Mouse (Mus musculus) cerebellum, postnatal 25 days (tissue): ENCODE measurements around the gene Pax8.

Experiments
- DNase-seq, 2 experiments: peaks; one replicate each; pipeline ENCODE4 v3.0.0; 2021; ENCODE audit warnings: mixed read lengths in 2 of 2

Gene Pax8

GRCm38 (mm10) chr2:24409166-24409565 is 66.2 kb downstream of the Pax8 start:
- peak; percentile 79 to 82 for DNase-seq

- peak; percentile 78 to 87 for DNase-seq
These were observed 67.5 kb downstream of the Pax8 start for GRCm38 (mm10) chr2:24407701-24408485.

- peak; percentile 73 to 88 for DNase-seq
These were observed 69.9 kb downstream of the Pax8 start for GRCm38 (mm10) chr2:24405345-24406012.

GRCm38 (mm10) chr2:24400711-24401110 is 74.7 kb downstream of the Pax8 start:
- DNase-seq, result no peak

- no peak for DNase-seq
These were observed 78.3 kb downstream of the Pax8 start for GRCm38 (mm10) chr2:24397115-24397514.

- DNase-seq, result no peak
These were observed 82.1 kb downstream of the Pax8 start for GRCm38 (mm10) chr2:24393251-24393650.

GRCm38 (mm10) chr2:24387361-24388283 is 87.8 kb downstream of the Pax8 start:
- DNase-seq, result no peak

- no peak for DNase-seq
These were observed 88.5 kb downstream of the Pax8 start for GRCm38 (mm10) chr2:24386964-24387320.

- DNase-seq, result no peak
These were observed 89.0 kb downstream of the Pax8 start for GRCm38 (mm10) chr2:24386158-24386963.

- DNase-seq, result no peak
These were observed 90.1 kb downstream of the Pax8 start for GRCm38 (mm10) chr2:24385111-24385961.

- DNase-seq, result no peak
These were observed 91.0 kb downstream of the Pax8 start for GRCm38 (mm10) chr2:24384393-24384792.

- DNase-seq, result no peak
These were observed 91.8 kb downstream of the Pax8 start for GRCm38 (mm10) chr2:24383636-24384035.

- DNase-seq, result no peak
These were observed 92.8 kb downstream of the Pax8 start for GRCm38 (mm10) chr2:24382456-24383230.

- no peak for DNase-seq
These were observed 96.5 kb downstream of the Pax8 start for GRCm38 (mm10) chr2:24378747-24379450.
